Mouse (Mus musculus) MEL (cell line): Measurements from ENCODE around the gene Itga8. TPM values are rescaled to one million over a fixed set of nuclear protein-coding genes. Genes with fewer than 3 reads are reported as not detected.

Source experiments
- DNase-seq: peaks from one replicate; pipeline ENCODE4 v3.0.0; 2011; ENCODE audit warnings: low read depth, low spot score
- H3K27ac ChIP-seq: 2 replicates; pipeline ENCODE4 v1.5.1; 2012; ENCODE audit warnings: low read depth, mild to moderate bottlenecking, control low read depth, low read length, moderate library complexity; ENCODE audit not compliant: control insufficient read depth
- H3K27me3 ChIP-seq, 2 experiments: fragments of 150-350 bp in 1 of 2; sonication (generic) in 1 of 2; 2 replicates each; pipeline ENCODE4 v1.6.1; 2012; ENCODE audit warnings: low read length in 2 of 2, mild to moderate bottlenecking in 2 of 2, improper control_type of control experiment in 1 of 2, moderate library complexity in 1 of 2; ENCODE audit not compliant: insufficient read depth in 2 of 2, control insufficient read depth in 1 of 2
- H3K36me3 ChIP-seq, 2 experiments: 2 replicates each; pipeline ENCODE4 v1.6.1; 2012 to 2014; ENCODE audit warnings: low read length in 2 of 2, improper control_type of control experiment in 1 of 2, inconsistent platforms in 1 of 2, mild to moderate bottlenecking in 1 of 2; ENCODE audit not compliant: insufficient read depth in 2 of 2, control insufficient read depth in 1 of 2
- H3K4me1 ChIP-seq, 2 experiments: fragments of 150-350 bp in 1 of 2; sonication (generic) in 1 of 2; 2 replicates each; pipeline ENCODE4 v1.6.1; 2012; ENCODE audit warnings: low read length in 2 of 2, improper control_type of control experiment in 1 of 2, mild to moderate bottlenecking in 1 of 2; ENCODE audit not compliant: insufficient read depth in 2 of 2, control insufficient read depth in 1 of 2
- H3K4me3 ChIP-seq, 2 experiments: fragments of 150-350 bp in 1 of 2; sonication (generic) in 1 of 2; 2 replicates each; pipeline ENCODE4 v1.5.1; 2012; ENCODE audit warnings: low read depth in 2 of 2, low read length in 2 of 2, mild to moderate bottlenecking in 2 of 2, moderate library complexity in 2 of 2, control low read depth in 1 of 2, improper control_type of control experiment in 1 of 2; ENCODE audit not compliant: control insufficient read depth in 1 of 2, insufficient read depth in 1 of 2
- H3K79me2 ChIP-seq: 2 replicates; pipeline ENCODE4 v1.6.1; 2012; ENCODE audit warnings: mild to moderate bottlenecking, low read length, moderate library complexity; ENCODE audit not compliant: control insufficient read depth, poor library complexity, insufficient read depth
- H3K9ac ChIP-seq: 2 replicates; pipeline ENCODE4 v1.6.1; 2012; ENCODE audit warnings: low read depth, mild to moderate bottlenecking, control low read depth, low read length, moderate library complexity; ENCODE audit not compliant: control insufficient read depth, poor library complexity, severe bottlenecking
- H3K9me3 ChIP-seq: fragments of 150-350 bp; sonication (generic); replicated peaks from 2 replicates; pipeline ENCODE4 v1.6.1; 2012; ENCODE audit warnings: mild to moderate bottlenecking, low read length, improper control_type of control experiment, moderate library complexity; ENCODE audit not compliant: insufficient read depth
- CHD1 ChIP-seq: IDR thresholded peaks from 2 replicates; pipeline ENCODE4 v1.6.1; 2012; ENCODE audit warnings: low read depth, mild to moderate bottlenecking, inconsistent platforms, low read length, improper control_type of control experiment
- CTCF ChIP-seq, 3 experiments: IDR thresholded peaks in 2 of 3; conservative IDR thresholded peaks in 1 of 3; 2 replicates each; pipeline ENCODE4 v1.5.1; 2011 to 2012; ENCODE audit warnings: low read length in 3 of 3, low read depth in 2 of 3, mild to moderate bottlenecking in 2 of 3, improper control_type of control experiment in 1 of 3, inconsistent platforms in 1 of 3, mixed read lengths in 1 of 3, moderate library complexity in 1 of 3; ENCODE audit not compliant: control insufficient read depth in 1 of 3, insufficient read depth in 1 of 3, poor library complexity in 1 of 3, severe bottlenecking in 1 of 3
- E2F4 ChIP-seq: IDR thresholded peaks from 2 replicates; pipeline ENCODE4 v1.6.1; 2011; ENCODE audit warnings: low read depth, low read length, improper control_type of control experiment, borderline replicate concordance
- EP300 ChIP-seq, 2 experiments: IDR thresholded peaks; 2 replicates each; pipeline ENCODE4 v1.6.1; 2011; ENCODE audit warnings: improper control_type of control experiment in 2 of 2, low read length in 2 of 2, low read depth in 1 of 2, mild to moderate bottlenecking in 1 of 2
- ETS1 ChIP-seq: IDR thresholded peaks from 2 replicates; pipeline ENCODE4 v1.6.1; 2012; ENCODE audit warnings: low read depth, mild to moderate bottlenecking, inconsistent platforms, low read length, improper control_type of control experiment, moderate library complexity
- GATA1 ChIP-seq: IDR thresholded peaks from 2 replicates; pipeline ENCODE4 v1.6.1; 2011; ENCODE audit warnings: low read depth, low read length, improper control_type of control experiment
- MAX ChIP-seq: IDR thresholded peaks from 2 replicates; pipeline ENCODE4 v1.6.1; 2011; ENCODE audit warnings: low read length, improper control_type of control experiment
- MEF2A ChIP-seq: IDR thresholded peaks from 2 replicates; pipeline ENCODE4 v1.6.1; 2014; ENCODE audit warnings: low read depth, mild to moderate bottlenecking, inconsistent platforms, low read length, improper control_type of control experiment; ENCODE audit not compliant: poor library complexity, insufficient replicate concordance, severe bottlenecking; ENCODE audit errors: extremely low read depth
- MXI1 ChIP-seq: IDR thresholded peaks from 2 replicates; pipeline ENCODE4 v1.6.1; 2011; ENCODE audit warnings: mild to moderate bottlenecking, low read depth, low read length, improper control_type of control experiment
- NELFE ChIP-seq: IDR thresholded peaks from 2 replicates; pipeline ENCODE4 v1.6.1; 2011; ENCODE audit warnings: low read depth, low read length, improper control_type of control experiment
- NRF1 ChIP-seq: IDR thresholded peaks from 2 replicates; pipeline ENCODE4 v1.6.1; 2014; ENCODE audit warnings: low read depth, mild to moderate bottlenecking, inconsistent platforms, low read length, improper control_type of control experiment, moderate library complexity; ENCODE audit not compliant: poor library complexity, insufficient read depth, severe bottlenecking
- RAD21 ChIP-seq: IDR thresholded peaks from 2 replicates; pipeline ENCODE4 v1.6.1; 2011; ENCODE audit warnings: mild to moderate bottlenecking, low read depth, low read length, improper control_type of control experiment
- TBP ChIP-seq: IDR thresholded peaks from 2 replicates; pipeline ENCODE4 v1.8.0; 2011; ENCODE audit warnings: low read depth, low read length, improper control_type of control experiment
- UBTF ChIP-seq: IDR thresholded peaks from 2 replicates; pipeline ENCODE4 v1.6.1; 2012; ENCODE audit warnings: low read depth, mild to moderate bottlenecking, inconsistent platforms, low read length, improper control_type of control experiment, moderate library complexity, borderline replicate concordance; ENCODE audit not compliant: insufficient read depth
- USF1 ChIP-seq: IDR thresholded peaks from 2 replicates; pipeline ENCODE4 v1.6.1; 2014; ENCODE audit warnings: low read depth, mild to moderate bottlenecking, inconsistent platforms, low read length, improper control_type of control experiment, moderate library complexity
- ZC3H11A ChIP-seq: IDR thresholded peaks from 2 replicates; pipeline ENCODE4 v1.6.1; 2012; ENCODE audit warnings: low read depth, mild to moderate bottlenecking, inconsistent platforms, low read length, improper control_type of control experiment
- ZMIZ1 ChIP-seq: IDR thresholded peaks from 2 replicates; pipeline ENCODE4 v1.6.1; 2012; ENCODE audit warnings: low read depth, mild to moderate bottlenecking, inconsistent platforms, low read length, improper control_type of control experiment, moderate library complexity
- polyA plus RNA-seq, 2 experiments: library from polyadenylated mRNA; stranded (reverse) in 1 of 2; unstranded in 1 of 2; fragments of >175 nt in 1 of 2; fragments of >200 nt in 1 of 2; gene quantifications; 2 replicates each; pipeline versions ENCODE4 v1.2.1 to v1.2.4; 2012; ENCODE audit warnings: low replicate concordance in 2 of 2, low read depth in 1 of 2; ENCODE audit not compliant: insufficient read length in 2 of 2, insufficient read depth in 1 of 2, missing spikeins in 1 of 2
- total RNA-seq: library from RNA; depleted of rRNA; stranded (reverse); fragments of 300-350 nt; gene quantifications from 2 replicates; pipeline ENCODE4 v1.2.3, GENCODE M21; 2012

The Itga8 gene
- total and polyA plus RNA-seq, 3 experiments = not detected

DNA sequence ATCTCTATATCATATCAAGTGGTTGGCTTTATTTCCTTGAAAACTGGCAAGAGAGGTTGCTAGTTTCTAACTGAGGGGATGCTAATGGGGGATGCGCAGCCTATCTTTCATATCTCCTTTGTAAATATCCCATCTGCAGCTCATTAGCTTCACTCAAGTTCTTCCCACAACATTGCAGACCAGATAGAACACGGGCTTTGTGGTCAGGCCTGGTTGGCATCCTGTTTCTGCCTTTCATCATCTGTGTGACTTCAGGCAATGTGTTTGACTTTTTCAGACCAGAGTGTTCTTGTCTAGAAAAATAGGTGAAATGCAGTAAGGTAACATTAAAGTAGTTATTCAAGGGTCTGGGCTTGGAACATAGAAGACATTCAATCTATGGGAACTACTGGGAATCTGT is 121.1 kb downstream of the Itga8 start:
- Histone ChIP-seq H3K79me2 (no peaks in the 10 kb centered on the region), H3K4me1 (no peaks in the 10 kb centered on the region), H3K36me3 (no peaks in the 10 kb centered on the region), H3K27ac (no peak overlapping the region), H3K27me3 (no peaks in the 10 kb centered on the region; a peak in 1 of 4 replicates), H3K4me3 (no peak overlapping the region), H3K9ac (no peak overlapping the region), H3K9me3 (no peaks in the 10 kb centered on the region)
- DNase-seq = no peak
- TF ChIP-seq EP300 (IDR thresholded peaks at IDR 0.05; ENCODE audit: low read depth in 1 of 2, low read length in 2 of 2) (no peak), CHD1 (no peak), USF1 (no peak), ETS1 (no peak), GATA1 (no peak), E2F4 (no peak), MAX (no peak)

DNA sequence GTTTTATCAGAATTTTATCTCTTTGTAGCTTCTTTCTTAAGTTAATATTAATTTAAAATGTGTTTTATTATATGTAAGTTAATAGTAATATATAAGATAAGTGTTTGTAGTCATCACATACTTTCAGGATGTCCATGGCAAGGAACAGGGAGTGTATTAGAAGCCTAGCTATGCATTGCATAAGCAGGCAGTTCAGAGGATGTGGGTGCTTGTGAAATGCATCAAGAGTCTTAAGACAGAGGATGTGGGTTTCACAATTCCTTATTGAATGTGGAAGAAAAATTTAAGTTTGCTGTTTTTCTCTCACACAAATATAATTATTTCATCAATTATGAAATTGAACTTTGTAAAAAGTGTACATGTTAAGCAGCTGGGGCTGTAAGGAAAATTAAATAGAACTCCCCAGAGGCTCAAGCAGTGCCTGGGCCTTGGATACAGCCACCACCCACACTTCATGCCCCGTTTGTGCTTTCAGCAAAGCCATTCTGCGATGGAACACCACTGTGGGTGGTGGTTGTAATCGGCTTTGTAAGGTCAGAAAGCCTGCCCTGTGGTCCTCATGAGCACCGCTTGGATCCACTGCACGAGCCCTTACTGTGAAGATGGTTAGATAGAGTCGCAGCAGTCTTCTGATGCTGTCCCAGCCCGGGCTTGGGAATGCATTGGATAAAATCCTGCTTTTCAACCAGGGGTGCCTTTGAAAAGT is 126.8 kb downstream of the Itga8 start:
- Histone ChIP-seq H3K4me1 (no peaks in the 10 kb centered on the region), H3K9ac (no peak overlapping the region), H3K9me3 (no peaks in the 10 kb centered on the region), H3K27me3 (no peaks in the 10 kb centered on the region; a peak in 1 of 4 replicates)
- TF ChIP-seq ZC3H11A = no peak
- TF ChIP-seq, all 39 proteins: peak for 0
- no peak overlapping the region for H3K4me3 ChIP-seq
- DNase-seq = no peak
- H3K79me2 ChIP-seq = no peaks in the 10 kb centered on the region
- no peak overlapping the region for H3K27ac ChIP-seq
- no peaks in the 10 kb centered on the region for H3K36me3 ChIP-seq

DNA sequence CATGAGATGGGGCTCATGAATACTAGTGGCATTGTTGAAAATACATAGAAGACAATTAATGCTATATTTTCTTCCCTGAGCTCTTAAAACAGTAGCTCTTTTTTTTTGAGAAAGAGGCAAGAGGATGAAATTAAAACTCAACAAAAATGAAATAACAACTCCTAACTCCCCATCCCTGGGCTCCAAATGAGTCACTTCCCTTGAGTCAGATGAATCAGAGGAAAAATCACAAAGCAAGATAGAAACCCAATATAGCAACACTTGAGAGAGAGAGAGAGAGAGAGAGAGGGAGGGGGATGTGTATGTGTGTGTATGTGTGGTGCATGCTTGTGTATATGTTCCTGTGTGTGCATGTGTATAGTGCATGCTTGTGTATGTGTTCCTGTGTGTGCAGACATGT is 131.5 kb downstream of the Itga8 start:
- H3K9me3 ChIP-seq = no peaks in the 10 kb centered on the region
- H3K4me1 ChIP-seq = no peaks in the 10 kb centered on the region
- no peak overlapping the region for H3K27ac ChIP-seq
- TF ChIP-seq UBTF (no peak), ZMIZ1 (no peak), TBP (no peak), E2F4 (no peak), CTCF (IDR thresholded peaks at IDR 0.05 in 2 of 3, conservative IDR thresholded peaks at IDR 0.05 in 1 of 3; ENCODE audit: control insufficient read depth in 1 of 3, insufficient read depth in 1 of 3, low read depth in 2 of 3, low read length in 3 of 3, poor library complexity in 1 of 3, severe bottlenecking in 1 of 3) (no peak), MXI1 (no peak), CHD1 (no peak), NRF1 (no peak), MEF2A (no peak), RAD21 (no peak), MAX (no peak), NELFE (no peak), ETS1 (no peak)
- no peaks in the 10 kb centered on the region for H3K79me2 ChIP-seq
- H3K27me3 ChIP-seq = no peaks in the 10 kb centered on the region; a peak in 1 of 4 replicates
- no peak for DNase-seq
- no peak overlapping the region for H3K9ac ChIP-seq
- H3K36me3 ChIP-seq = no peaks in the 10 kb centered on the region
- H3K4me3 ChIP-seq = no peak overlapping the region
